Mouse (Mus musculus): Measurements from ENCODE around the gene Lrrc4. TPM values are rescaled to one million over a fixed set of nuclear protein-coding genes. Genes with fewer than 3 reads are reported as not detected.

Gene Lrrc4
- total RNA-seq, 2 experiments from 2014 or later = 94.7 to 103 TPM

- no peak for DNase-seq (ENCODE audit: low spot score in 2 of 2)
- intact Hi-C loops (cut with DNase I) = no loop called here
Observed at GRCm38 (mm10) chr6:28656511-28656910, 175.0 kb downstream of the Lrrc4 start.

GRCm38 (mm10) chr6:28645231-28645630 lies 186.3 kb downstream of the Lrrc4 start:
- DNase-seq (ENCODE audit: low spot score in 2 of 2) = no peak
- intact Hi-C loops (cut with DNase I) = no loop called here

- intact Hi-C loops (cut with DNase I) = no loop called here
- DNase-seq (ENCODE audit: low spot score in 2 of 2) = no peak
Observed at GRCm38 (mm10) chr6:28642909-28643308, 188.6 kb downstream of the Lrrc4 start.

GRCm38 (mm10) chr6:28640088-28640487 lies 191.5 kb downstream of the Lrrc4 start:
- intact Hi-C loops (cut with DNase I) = no loop called here

GRCm38 (mm10) chr6:28635531-28636348 lies 195.8 kb downstream of the Lrrc4 start:
- no peak for DNase-seq (ENCODE audit: low spot score in 2 of 2)
- intact Hi-C loops (cut with DNase I) = no loop called here

More at GRCm38 (mm10) chr6:28640088-28640487, 191.5 kb downstream of the Lrrc4 start:
- DNase-seq (ENCODE audit: low spot score in 2 of 2) = peak in 1 of 2 experiments; percentile 64

- no peak for DNase-seq (ENCODE audit: low spot score in 2 of 2)
- intact Hi-C loops (cut with DNase I) = no loop called here
Observed at GRCm38 (mm10) chr6:28635092-28635491, 196.5 kb downstream of the Lrrc4 start.

GRCm38 (mm10) chr6:28633656-28634055 lies 197.9 kb downstream of the Lrrc4 start:
- no peak for DNase-seq (ENCODE audit: low spot score in 2 of 2)
- intact Hi-C loops (cut with DNase I) = no loop called here

GRCm38 (mm10) chr6:28633120-28633519 lies 198.4 kb downstream of the Lrrc4 start:
- DNase-seq (ENCODE audit: low spot score in 2 of 2) = no peak
- intact Hi-C loops (cut with DNase I) = no loop called here

GRCm38 (mm10) chr6:28630926-28631325 lies 200.6 kb downstream of the Lrrc4 start:
- intact Hi-C loops (cut with DNase I) = no loop called here
- DNase-seq (ENCODE audit: low spot score in 2 of 2) = no peak

GRCm38 (mm10) chr6:28629866-28630265 lies 201.7 kb downstream of the Lrrc4 start:
- intact Hi-C loops (cut with DNase I) = no loop called here
- no peak for DNase-seq (ENCODE audit: low spot score in 2 of 2)

- intact Hi-C loops (cut with DNase I) = no loop called here
- no peak for DNase-seq (ENCODE audit: low spot score in 2 of 2)
Observed at GRCm38 (mm10) chr6:28628408-28628807, 203.1 kb downstream of the Lrrc4 start.

GRCm38 (mm10) chr6:28622963-28623362 lies 208.6 kb downstream of the Lrrc4 start:
- intact Hi-C loops (cut with DNase I) = no loop called here
- DNase-seq (ENCODE audit: low spot score in 2 of 2) = no peak

GRCm38 (mm10) chr6:28622522-28622921 lies 209.0 kb downstream of the Lrrc4 start:
- intact Hi-C loops (cut with DNase I) = no loop called here
- DNase-seq (ENCODE audit: low spot score in 2 of 2) = no peak

- intact Hi-C loops (cut with DNase I) = no loop called here
- no peak for DNase-seq (ENCODE audit: low spot score in 2 of 2)
Observed at GRCm38 (mm10) chr6:28621961-28622360, 209.6 kb downstream of the Lrrc4 start.

GRCm38 (mm10) chr6:28621431-28621830 lies 210.1 kb downstream of the Lrrc4 start:
- no peak for DNase-seq (ENCODE audit: low spot score in 2 of 2)
- intact Hi-C loops (cut with DNase I) = no loop called here

GRCm38 (mm10) chr6:28618751-28619153 lies 212.8 kb downstream of the Lrrc4 start:
- peak; percentile 54 for DNase-seq (ENCODE audit: low spot score in 2 of 2)
- intact Hi-C loops (cut with DNase I) = loop anchor here (2.0 to 5.0 kb wide), 4 partner anchors 64 to 134 kb away; no protein-coding TSS in a partner anchor

GRCm38 (mm10) chr6:28618299-28618698 lies 213.2 kb downstream of the Lrrc4 start:
- DNase-seq (ENCODE audit: low spot score in 2 of 2) = peak in 1 of 2 experiments; percentile 47
- intact Hi-C loops (cut with DNase I) = loop anchor here (2.0 to 5.0 kb wide), 4 partner anchors 63 to 134 kb away; no protein-coding TSS in a partner anchor

- peak in 1 of 2 experiments; percentile 78 for DNase-seq (ENCODE audit: low spot score in 2 of 2)
- intact Hi-C loops (cut with DNase I) = loop anchor here (5.0 kb wide), 3 partner anchors 79 to 136 kb away; no protein-coding TSS in a partner anchor
Observed at GRCm38 (mm10) chr6:28615966-28616365, 215.6 kb downstream of the Lrrc4 start.

GRCm38 (mm10) chr6:28615408-28615807 lies 216.1 kb downstream of the Lrrc4 start:
- peak in 1 of 2 experiments; percentile 72 for DNase-seq (ENCODE audit: low spot score in 2 of 2)
- intact Hi-C loops (cut with DNase I) = loop anchor here (5.0 kb wide), 3 partner anchors 78 to 137 kb away; no protein-coding TSS in a partner anchor

- peak in 1 of 2 experiments; percentile 31 for DNase-seq (ENCODE audit: low spot score in 2 of 2)
- intact Hi-C loops (cut with DNase I) = loop anchor here (5.0 kb wide), 3 partner anchors 78 to 137 kb away; no protein-coding TSS in a partner anchor
Observed at GRCm38 (mm10) chr6:28614856-28615255, 216.7 kb downstream of the Lrrc4 start.

- no peak for DNase-seq (ENCODE audit: low spot score in 2 of 2)
- intact Hi-C loops (cut with DNase I) = no loop called here
Observed at GRCm38 (mm10) chr6:28613441-28613840, 218.1 kb downstream of the Lrrc4 start.

Measured in left cerebral cortex, postnatal 25 days (tissue).